Mouse (Mus musculus) layer of hippocampus, adult 18-20 months (tissue): ENCODE measurements at regions not wholly inside any gene's neighbourhood (a gene's known extent, or its start where the extent isn't known, plus 50 kb on each side); places are given as distances from the start of the nearest gene placed in this dataset.

Experiments used
- DNase-seq, 2 experiments: peaks; one replicate each; pipeline ENCODE4 v3.0.0; 2022; ENCODE audit warnings: low spot score in 2 of 2

DNA sequence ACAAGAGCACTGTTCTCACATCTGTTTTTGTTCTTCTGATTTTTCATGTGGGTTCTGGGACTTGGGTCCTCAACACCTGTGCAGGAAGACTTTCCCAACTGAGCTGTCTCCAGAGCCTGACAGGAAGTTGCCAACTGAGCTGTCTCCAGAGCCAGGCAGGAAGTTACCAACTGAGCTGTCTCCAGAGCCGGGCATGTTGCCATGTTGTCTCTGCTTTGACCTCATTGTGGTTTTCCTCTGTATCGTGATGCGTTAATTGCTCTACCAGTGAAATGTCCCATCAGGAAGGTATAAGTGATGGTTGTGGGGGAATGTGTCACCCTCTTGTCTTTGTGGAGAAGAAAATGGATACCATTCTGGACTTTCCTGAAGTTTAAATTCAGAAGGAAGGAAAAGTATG is 54.4 kb upstream of the Olfm4 start:
- DNase-seq: no peak

- DNase-seq: no peak
Measured at GRCm38 (mm10) chr14:79927161-79927560, 56.7 kb upstream of the Olfm4 start.

DNA sequence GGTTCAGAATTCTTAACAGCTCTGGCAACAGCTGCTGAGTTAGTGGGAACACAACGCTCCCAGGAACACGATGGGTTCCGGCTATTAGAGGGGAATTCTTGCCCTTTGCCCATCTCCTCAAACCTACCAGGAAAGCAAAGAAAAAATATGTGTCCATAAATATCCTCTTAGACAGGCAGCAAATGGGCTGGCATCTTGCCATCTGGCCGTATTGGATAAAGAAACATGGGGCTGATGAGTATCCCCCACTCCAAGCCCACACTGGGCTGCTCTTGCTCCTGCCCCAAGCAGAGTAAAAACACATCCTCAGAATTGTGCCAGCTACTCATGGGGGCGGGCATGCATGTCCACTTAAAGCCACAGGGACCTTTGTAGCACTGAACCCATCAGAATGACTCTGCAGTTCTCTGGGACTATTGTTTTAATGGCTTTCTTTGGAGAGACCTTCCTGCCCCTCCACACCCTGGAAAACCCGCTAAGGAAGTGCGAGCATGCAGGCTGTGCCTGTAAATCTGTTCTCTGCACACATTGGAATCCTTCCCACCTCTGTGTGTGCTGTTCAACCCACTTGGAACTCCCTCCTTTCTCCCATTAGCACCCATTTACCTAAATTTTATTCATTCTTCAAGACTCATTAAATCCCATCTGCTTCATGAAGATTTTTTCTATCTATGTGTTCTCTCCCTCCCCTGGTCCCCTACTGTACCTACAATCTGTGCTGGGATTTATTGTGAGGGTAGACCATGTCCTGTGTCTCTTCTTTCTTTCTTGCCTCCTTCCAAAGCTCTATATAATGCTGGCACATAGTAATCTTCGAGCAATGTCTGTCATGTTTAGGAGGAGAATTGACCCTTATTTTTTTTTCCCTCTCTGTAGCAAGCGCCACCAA is 66.7 kb upstream of the Olfm4 start:
- peak in 1 of 2 experiments; percentile 47 for DNase-seq

DNA sequence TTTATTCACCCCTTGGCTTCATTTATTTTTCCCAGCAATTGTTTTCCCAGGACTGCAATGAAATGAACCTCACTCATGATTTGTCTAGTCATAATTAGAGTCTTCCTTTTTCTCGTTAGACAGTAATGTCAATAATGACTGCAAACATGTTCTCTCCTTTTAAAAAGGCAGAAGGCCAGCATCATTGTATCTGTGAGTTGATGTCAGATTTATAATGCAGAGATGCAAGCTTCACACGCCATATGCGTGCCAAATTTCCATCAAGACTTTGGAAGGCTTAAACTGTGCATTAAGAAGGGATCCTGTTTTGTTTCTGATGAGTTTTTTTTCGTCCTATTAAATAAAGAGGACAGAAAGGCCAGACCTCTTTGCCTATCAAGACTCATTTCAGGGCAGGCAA is 68.9 kb upstream of the Olfm4 start:
- no peak for DNase-seq

DNA sequence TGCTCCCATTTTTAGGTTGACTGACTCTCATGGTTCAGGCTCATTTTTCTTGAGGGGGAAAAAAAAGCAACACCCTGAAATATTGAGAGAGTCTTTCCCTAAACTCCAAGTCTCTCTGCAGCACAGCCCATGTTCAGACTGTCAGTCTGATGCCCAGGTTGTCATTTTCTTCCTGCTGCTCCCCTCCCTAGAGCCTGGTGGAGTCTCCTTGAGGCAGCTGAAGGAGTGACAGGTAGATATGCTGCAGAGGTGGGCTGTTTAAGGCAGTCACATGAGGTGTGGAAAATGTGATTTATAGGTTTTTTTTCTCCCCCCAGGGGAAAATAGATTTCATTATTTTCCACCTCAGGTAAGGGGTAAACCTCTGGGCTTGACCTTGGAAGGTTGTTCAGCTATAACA is 70.6 kb upstream of the Olfm4 start:
- no peak for DNase-seq

- DNase-seq: peak in 1 of 2 experiments; percentile 77
Measured at GRCm38 (mm10) chr14:79912610-79913009, 71.3 kb upstream of the Olfm4 start.

DNA sequence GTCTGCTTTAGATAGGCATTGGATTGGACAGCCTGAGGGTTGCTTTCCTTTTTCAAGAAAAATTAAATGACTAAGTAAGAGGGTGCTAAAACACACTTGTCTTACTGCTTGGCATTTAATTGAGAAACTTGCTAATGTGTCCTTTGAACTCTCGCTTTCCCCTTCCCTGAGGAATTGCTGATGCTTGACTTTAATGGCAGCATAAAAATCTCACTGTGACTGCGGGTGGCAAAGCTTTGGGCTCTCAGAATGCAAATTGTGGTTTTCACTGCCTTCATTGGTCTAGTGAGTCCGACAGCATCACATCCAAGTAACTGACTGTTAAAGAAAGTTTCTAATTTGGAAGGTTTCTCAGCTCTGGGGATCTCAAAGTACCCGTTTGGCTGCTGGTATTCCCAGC is 76.1 kb upstream of the Olfm4 start:
- DNase-seq: no peak

DNA sequence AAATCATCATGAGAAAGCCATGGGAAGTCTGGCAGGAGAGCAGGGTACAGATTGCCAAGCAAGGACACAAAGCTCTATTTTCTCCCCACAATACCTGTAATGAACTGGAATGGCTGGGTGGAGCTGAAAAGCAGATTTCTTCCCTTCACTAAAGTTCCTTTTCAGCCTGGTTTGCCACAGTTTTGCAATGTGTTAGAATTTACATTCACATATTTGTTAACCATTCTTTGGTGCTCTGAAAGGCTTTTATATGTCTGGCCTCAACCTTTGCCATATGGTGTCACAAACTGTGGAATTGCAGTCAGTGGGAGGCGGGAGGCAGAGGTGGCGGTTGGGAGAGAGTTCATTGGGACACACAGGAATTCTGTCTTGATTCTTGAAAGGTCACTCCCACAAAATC is 78.3 kb upstream of the Olfm4 start:
- DNase-seq: no peak

GRCm38 (mm10) chr14:79902355-79902754 is 81.5 kb upstream of the Olfm4 start:
- DNase-seq: no peak

DNA sequence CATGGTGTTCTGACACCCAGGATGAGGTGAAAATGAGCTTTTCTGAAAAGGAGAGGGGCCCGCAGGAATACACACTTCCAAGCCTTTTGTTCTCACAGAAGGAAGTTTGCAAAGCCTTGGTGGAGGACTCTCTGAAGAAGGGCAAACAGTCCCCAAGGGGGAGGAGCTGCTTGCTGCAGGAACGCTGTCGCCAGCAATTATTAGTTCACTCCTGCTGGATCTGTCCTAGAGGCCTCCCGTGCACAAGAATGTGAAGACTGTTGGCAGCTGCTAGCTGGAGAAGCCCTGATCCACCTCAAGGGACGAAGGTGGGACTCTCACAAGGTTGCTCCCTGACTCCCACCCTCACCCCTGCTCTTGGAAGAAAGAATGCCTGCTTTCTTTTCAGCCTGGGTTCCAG is 85.6 kb upstream of the Olfm4 start:
- DNase-seq: no peak

DNA sequence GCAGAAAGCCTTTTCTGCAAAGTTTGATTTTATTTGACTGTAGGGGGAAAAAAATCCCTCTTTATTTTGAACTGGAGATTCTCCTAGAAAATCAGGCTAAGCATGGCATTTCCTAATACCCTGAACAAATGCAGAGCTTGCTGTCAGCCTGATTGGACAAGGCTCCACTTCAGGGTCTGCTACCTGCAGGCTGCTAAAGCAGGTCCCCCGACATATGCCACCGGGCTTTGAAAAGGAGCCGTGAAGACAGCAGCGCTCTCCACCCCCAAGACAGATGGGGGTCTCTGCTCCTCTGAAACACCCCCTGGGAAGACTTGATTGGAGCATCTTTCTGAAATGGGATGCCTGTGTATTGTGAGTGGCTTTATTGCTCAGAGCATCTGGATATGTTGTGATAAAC is 90.6 kb upstream of the Olfm4 start:
- DNase-seq: no peak

DNA sequence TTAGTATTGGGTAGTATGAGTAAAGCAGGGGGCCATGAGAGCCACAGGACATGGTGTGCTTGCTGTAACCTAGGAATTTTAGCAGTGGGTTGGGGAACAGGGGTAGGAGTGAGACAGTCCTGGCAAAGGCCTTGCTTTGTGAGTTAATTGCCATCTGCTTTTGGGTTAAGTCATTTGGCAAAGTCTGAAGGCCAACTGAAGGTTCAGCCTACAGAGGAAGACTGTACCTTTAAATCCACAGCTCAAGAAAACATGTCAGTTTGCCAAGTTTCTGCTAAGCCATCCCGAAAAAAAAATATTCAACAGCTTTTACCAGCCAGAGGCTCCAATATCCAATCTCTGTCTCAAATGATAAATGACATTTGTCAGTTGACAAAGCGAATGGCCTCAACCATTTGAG is 93.2 kb upstream of the Olfm4 start:
- peak; percentile 16 to 52 for DNase-seq

DNA sequence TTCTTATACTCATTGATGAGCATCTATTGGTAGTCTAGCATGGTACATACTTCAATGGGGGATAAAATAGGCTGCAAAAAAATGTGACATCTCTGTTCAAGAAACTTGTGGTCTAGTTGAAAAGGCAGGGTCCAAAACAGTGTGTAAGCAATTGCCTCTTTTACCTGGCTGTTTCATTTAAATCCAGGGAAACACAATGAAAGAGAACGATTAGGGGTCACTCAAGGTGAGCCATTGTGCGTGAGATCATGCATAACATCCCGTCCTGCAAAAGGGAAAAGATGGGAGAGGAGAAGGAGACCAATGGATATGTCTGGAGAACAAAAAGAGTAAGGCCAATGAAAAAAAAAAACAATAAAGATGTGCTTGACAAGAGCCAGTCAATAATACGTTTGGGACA is 93.6 kb upstream of the Olfm4 start:
- no peak for DNase-seq

DNA sequence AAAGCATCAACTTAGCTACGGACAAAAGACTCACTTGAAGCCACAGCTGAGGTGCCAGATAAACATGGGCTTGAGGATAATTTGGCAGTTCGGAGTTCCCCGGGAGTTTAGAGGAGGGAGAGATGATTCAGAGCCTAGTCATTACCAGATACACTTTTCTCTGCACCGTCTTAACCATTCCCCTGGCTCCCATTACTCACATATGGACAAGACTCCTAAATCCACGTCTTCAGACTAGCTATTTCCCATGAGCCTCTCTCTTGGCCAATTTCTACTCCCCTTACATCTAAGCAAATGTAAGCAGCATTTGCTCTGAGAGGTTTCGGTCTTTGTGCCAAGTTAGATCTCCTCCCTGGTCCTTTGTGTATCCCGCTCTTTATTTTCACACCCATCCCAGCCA is 100.4 kb upstream of the Olfm4 start:
- no peak for DNase-seq

DNA sequence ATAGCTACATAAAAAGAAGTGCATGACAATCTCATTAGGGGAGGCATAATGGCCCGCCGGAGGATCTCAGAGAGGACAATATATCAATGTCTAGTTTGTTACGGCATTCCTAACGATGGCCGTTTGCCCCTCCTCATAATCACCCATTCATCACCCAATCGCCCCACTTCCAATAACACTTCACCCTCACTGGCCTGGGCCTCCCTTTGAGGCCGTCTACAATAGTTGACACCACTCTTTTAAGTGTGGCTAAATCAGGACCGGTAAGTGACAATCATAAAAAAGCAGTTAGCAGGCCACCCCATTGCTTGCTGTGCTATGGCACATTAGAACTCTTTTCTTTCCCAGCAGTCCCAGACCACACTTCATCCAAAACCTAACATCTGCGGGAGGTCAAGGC is 102.2 kb upstream of the Olfm4 start:
- no peak for DNase-seq

DNA sequence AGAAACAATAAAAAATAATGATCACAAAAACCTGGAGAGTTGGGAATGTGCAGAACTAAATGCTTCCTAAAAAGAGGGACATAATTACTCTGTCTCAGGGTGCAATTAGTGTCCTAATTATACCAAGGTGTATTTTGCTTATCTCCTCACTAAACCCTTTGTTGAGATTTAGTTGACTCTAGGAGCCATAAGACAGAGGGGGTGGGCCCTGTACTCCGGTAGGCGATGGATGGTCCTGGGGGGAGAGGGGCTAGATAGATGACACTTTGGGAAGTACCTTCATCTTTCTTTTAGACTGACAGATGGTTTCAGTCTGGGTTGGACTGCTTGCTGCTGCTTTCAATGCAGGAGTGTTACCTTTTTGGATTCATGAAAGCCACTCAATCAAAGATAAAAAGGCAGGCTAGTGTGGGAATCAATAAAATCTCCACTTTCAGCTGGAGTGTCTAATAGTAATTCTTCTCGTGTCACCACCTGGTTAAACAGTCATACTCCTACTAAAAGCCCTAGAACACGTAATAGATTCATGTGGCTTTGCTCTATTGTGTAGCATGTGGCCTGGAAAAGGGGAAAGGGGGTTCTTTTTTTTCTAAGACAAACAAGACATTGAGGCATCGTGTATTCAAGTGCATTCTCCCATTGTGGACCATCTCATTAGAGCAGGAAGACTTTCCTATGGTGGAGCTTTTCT is 103.7 kb upstream of the Olfm4 start:
- no peak for DNase-seq

DNA sequence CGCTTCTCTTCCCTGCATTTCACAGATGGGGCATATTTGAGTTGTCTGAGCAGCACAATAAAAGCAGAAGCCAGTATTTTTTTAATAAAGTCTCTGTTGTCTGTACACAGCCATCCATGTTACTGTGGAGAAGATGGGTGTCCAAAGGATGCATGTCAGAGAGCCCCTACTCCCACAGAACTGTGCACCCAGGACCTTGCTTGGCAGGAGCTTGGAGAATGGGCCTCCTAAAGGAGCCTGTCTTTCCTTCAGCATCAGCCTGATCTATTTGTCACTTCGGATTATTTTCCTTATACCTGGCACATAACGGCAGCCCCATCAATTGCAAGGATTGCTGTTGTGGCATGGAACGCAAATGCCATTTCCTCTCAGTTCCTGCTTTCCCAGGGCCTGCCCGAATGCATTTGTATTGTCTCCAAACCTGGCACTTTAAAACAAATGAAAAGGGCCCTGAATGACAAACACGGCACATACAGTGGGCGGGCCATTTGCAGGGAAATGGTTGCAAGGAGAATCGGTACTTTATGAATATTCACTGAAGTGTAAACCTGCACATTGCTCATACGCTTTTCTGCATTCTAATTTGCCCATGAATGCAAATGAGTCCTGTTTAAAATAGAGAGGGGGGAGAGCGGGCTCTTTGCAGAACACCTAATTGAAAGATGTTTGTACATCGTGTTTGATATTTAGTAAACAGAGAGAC is 104.4 kb upstream of the Olfm4 start:
- DNase-seq: peak in 1 of 2 experiments; percentile 19

DNA sequence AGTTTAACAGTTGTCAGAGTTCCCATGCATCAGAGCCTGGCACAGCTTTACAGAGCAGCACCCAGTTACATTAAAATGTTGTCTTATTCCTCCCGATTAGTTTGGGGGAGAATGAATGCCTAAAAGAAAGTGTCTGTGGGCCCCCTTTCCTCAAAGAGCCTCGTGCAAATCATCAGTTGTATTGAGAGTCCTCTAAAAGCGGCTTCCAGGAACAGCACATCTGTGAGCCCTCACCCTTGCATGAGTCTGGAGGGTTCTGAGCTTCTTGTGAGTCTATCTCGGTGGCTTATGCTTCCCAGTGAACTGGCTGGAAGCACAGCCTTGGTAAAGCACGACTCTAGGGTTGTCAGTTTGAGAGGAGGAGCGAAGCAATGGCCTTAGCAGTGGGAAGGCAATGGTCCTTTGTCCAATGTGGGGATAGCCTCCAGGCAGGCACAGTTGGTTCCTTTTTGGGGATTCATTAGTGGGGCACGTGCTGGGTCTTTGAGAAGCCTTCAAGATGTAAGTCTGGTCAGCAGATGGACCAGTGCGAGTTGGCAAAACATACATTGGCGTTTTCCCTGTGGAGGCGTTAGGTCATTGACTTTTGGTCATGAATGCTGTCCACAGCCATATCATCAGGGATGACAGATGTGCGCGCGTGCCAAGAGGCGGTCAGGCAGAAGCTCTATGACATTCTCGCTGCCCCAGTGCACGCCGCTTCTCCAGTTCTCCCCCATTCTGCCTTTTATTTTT is 105.4 kb upstream of the Olfm4 start:
- no peak for DNase-seq

DNA sequence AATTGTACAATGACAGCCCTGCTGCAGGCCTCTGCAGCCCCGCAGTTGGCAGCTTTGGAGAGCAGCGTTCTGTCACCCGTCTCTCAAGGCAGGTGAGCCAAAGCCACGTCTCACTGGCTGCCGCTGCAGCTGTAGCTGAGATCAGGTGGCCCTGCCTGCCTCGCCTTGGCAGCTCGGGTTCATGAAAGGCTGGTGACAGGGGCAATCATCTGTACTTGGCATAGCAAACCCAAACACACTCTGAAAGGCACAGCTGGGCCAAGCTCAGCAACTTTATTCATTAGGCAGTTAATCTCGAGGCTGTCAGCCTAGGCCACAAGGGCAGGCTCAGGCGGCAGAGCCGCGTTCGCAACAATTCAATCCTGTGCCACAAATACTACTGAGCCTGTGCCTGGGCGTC is 102.0 kb upstream of the Pcdh8 start:
- DNase-seq: no peak

- no peak for DNase-seq
Measured at GRCm38 (mm10) chr14:79872430-79872829, 101.3 kb upstream of the Pcdh8 start.

DNA sequence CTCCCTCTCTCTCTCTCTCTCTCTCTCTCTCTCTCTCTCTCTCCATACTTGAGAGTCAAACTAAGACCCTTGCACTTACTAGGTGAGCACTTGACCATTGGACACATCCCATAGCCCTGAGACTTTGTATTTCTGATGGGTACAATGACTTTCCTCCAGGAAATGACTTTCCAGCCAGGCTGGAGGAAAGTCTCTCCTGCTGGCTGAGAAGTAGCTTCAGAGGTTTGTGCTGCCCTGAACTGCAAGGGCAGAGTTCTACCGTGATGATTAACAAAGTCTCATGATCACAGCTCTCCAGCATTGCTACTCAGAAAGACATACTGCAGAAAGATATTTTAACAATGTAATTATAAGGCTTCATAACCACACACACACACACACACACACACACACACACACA is 98.2 kb upstream of the Pcdh8 start:
- DNase-seq: no peak
